Mouse (Mus musculus): ENCODE measurements around the gene Rsph9.
A peak's percentile ranks its signal among the peaks of the same experiment; 100 is the strongest.

DNA sequence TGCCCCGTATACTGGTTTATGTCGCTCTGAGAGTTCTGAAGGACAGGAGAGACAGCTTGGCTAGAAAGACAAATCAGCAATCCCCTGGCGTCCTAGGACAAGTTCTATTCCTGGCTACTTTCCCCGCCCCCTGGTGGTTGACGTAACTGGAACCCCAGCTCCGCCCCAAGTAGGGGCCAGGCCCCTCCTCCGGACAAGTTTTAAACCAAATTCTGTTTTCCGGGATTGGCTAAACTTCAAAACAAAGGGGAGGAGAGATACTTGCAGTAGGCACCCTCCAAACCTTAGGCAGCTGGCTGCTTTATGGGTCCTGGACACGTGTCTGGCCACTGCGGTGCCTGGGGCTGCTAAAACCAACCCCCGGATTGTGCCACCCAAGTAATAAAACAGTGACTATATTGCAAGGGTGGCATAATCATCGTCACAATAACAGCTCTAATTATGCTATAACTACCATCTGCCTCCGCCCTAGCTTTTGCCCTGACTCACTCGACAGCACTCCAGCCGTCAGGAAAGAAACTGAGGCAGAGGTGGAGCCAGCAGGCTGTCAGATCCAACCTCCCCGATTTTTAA lies 16.2 kb upstream of the Rsph9 start:
- TF ChIP-seq CTCF (IDR thresholded peaks at IDR 0.05) (peak; percentile 69), POLR2A (IDR thresholded peaks at IDR 0.05; ENCODE audit: insufficient read depth, low read depth, low read length) (peak; percentile 82), EP300 (IDR thresholded peaks at IDR 0.05; ENCODE audit: insufficient read depth, low read depth, low read length) (peak; percentile 53; the same call in 1 of the 2 replicates)

Data from heart, adult 2 months (tissue).